Mouse (Mus musculus) embryonic stem cell, embryonic (primary cell): ENCODE measurements around the gene Cenpa.

Source experiments
- CTCF ChIA-PET, 4 experiments: fragments of 300-600 bp in 2 of 4; fragments of 350-600 bp in 2 of 4; sonication (Branson Sonifier 250); formaldehyde crosslinking; loops; one replicate each; lab custom pipeline; 2022; ENCODE audit warnings: inconsistent platforms in 2 of 4; lab: Charles Lee
- POLR2A ChIA-PET, 4 experiments: fragments of 300-600 bp in 2 of 4; fragments of 350-600 bp in 2 of 4; sonication (Branson Sonifier 250); formaldehyde crosslinking; loops; one replicate each; lab custom pipeline; 2022; ENCODE audit warnings: antibody characterized with exemption in 4 of 4, inconsistent platforms in 1 of 4; lab: Charles Lee

Gene Cenpa

DNA sequence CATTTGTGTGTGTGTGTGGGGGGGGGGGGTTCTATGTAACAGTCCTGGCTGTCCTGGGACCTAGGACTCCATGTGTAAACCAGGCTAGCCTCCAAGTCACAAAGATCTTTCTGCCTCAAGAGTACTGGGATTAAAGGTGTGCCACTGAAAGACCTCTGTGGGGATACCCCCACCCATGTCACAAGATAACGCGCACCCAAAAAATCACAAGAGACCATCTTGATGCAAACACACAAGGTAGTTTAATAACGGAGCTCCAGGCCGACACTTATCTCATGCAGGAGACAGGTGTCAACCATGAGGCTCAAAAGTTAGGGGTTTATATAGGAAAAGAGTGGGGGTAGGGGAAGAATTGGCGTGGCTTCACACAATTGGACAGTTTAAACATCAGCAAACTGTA lies 5.8 kb upstream of the Cenpa start:
- ChIA-PET POLR2A (interaction anchor here in 3 of 4 experiments (0.6 to 7.6 kb wide), 17 partner anchors 8 to 388 kb away, joined by 3 to 83 read pairs (median 3); partner anchors contain the start of genes Dpysl5 (in 2 of the 3), Slc35f6 (in 2 of the 3), Atraid (in 1 of the 3) and Cenpa (in 1 of the 3)), CTCF (interaction anchor here in 1 of 4 experiments (0.6 kb wide), 1 partner anchor 476 kb away, joined by 6 read pairs; no protein-coding TSS in a partner anchor)

DNA sequence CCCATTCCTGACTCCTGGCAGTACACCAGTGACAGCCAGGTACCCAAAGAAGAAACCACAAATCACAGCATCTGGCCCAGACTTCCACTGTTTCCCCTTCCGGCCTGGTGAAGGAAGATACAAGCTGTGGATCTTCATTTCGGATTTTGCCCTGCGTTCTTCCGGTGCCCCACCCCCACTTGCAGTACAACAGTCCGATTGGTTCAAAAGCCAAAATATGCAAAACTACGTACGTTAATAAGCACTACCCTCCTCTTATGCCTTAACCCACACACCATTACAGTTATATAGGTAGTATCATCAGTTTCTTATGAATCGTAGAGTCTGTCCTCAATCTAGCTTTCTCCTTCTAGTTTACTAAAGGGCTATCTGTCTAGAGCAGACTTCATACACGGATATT lies 1.2 kb upstream of the Cenpa start:
- POLR2A ChIA-PET: interaction anchor here in 2 of 4 experiments (1.0 to 8.7 kb wide), 7 partner anchors 10 to 383 kb away, joined by 3 to 118 read pairs (median 7); partner anchors contain the start of genes Agbl5 (in 1 of the 2), Atraid (in 1 of the 2), Slc35f6 (in 1 of the 2) and Slc5a6 (in 1 of the 2)

DNA sequence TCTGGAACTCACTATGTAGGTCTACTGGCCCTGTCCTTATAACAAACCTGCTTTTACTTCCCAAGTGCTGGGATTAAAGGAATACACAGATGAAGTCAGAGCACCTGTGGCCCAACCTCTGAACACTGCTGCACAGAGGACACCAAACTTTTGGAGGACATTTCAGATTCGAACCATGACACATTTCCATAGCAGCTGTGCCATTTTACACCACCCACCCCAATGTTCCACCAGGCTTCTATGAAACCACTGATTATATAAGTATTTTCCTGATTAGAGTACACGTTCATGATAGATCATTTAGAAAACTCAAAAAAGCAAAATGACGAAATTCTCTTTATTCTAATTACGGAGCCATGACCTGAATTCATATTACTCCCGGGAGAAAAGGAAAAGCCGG lies 609 bp upstream of the Cenpa start:
- CTCF ChIA-PET: interaction anchor here in 3 of 4 experiments (0.5 to 1.5 kb wide), 3 partner anchors 18 to 189 kb away, joined by 3 read pairs; no protein-coding TSS in a partner anchor
- POLR2A ChIA-PET: interaction anchor here in 3 of 4 experiments (1.0 to 8.7 kb wide), 19 partner anchors 6 to 383 kb away, joined by 3 to 118 read pairs (median 7); partner anchors contain the start of genes Slc35f6 (in 2 of the 3), Agbl5 (in 1 of the 3), Atraid (in 1 of the 3) and Slc5a6 (in 1 of the 3)

More for the DNA sequence above, 1.2 kb upstream of the Cenpa start:
- CTCF ChIA-PET: interaction anchor here in 1 of 4 experiments (1.5 kb wide), 1 partner anchor 189 kb away, joined by 3 read pairs; no protein-coding TSS in a partner anchor

DNA sequence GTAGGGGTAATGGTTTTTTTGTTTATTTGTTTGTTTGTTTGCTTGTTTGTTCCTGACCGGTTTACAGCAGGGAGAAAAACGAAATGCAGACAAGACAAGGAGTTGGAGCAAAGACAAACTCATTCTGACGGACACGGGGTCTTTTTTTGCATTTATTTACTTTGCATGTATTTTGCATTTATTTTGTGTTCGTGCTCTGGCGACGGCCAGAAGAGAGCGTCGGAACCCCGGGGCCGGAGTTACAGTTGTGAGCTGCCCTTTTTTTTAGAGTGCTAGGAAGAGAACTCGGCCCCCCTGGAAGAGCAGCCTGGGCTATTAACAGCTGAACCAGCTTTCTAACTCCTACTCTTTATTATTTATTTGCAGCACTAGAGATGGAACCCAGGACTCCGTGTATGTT lies 638 bp downstream of the Cenpa start:
- POLR2A ChIA-PET: interaction anchor here (0.7 to 8.7 kb wide), 37 partner anchors 8 to 381 kb away, joined by 3 to 118 read pairs (median 4); partner anchors contain the start of genes Slc35f6 (in 2 of the 4), Atraid (in 1 of the 4), Dpysl5 (in 1 of the 4) and Ost4 (in 1 of the 4)
- CTCF ChIA-PET: interaction anchor here in 2 of 4 experiments (0.6 to 1.2 kb wide), 5 partner anchors 11 to 329 kb away, joined by 3 read pairs; no protein-coding TSS in a partner anchor

DNA sequence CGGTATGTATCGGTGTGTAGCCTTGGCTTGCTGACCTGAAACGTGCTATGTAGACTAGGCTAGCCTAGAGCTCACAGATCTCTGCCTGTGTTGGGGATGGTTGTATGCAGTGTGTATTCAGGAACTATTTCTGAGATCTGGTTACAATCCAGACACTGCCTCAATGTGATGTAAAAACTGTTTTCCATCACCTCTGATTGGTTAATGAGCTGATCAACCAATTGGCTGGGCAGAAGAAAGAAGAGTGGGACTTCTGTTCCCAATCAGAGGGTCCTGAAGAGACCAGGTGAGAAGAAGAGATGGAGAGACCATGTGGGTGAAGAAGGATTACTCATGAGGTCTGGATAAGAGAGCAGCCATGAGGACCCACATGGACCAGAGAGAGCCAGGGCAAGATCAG lies 1.1 kb downstream of the Cenpa start:
- POLR2A ChIA-PET: interaction anchor here (0.6 to 8.7 kb wide), 32 partner anchors 8 to 282 kb away, joined by 3 to 118 read pairs (median 4); partner anchors contain the start of genes Dpysl5 (in 2 of the 4), Slc35f6 (in 2 of the 4) and Ost4 (in 1 of the 4)

DNA sequence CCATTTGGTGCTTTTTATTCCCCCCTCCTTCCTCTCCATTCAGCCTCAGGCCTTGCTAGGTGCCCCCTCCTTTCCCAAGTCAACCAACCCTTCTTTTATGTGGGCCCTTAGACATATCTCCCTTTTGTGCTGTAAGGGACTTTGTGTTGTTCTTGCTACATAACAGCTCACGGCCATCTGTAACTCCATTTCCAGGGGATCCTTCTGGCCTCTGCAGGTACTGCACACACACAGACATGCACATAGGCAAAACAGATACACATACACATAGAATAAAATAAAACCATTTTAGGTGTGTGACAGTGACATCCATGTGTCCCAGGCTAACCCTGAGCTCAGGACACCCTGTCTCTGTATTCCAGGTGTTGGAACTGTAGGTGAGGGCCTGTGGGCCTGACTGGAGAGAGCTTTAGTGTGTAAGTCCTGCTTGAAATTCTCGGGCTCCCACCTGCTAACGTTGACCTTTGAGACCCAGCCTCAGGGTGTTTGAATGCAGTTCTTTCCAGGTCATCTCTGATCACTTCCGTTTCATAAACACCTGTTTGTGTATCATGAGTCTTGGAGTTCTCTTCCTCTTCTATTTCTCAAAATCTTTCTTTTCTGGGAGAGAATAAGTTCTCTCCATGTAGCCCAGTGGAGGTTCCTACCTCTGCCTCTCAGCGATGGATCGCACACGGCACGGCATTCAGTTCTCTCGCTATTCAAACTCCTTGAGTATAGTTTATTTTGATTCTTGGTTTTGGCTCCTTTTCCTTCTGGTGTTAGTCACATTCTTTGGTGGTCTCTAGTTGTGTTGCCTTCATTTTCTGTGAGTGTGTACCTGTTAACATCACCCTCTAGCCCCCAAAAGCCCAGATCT lies 2.3 kb downstream of the Cenpa start:
- CTCF ChIA-PET: interaction anchor here in 2 of 4 experiments (0.7 to 1.2 kb wide), 2 partner anchors 18 to 486 kb away, joined by 3 read pairs; no protein-coding TSS in a partner anchor
- POLR2A ChIA-PET: interaction anchor here in 3 of 4 experiments (0.7 to 8.7 kb wide), 17 partner anchors 9 to 201 kb away, joined by 3 to 118 read pairs (median 5); partner anchors contain the start of genes Dpysl5 (in 1 of the 3) and Slc35f6 (in 1 of the 3)

More for the DNA sequence above, 1.1 kb downstream of the Cenpa start:
- CTCF ChIA-PET: interaction anchor here in 1 of 4 experiments (0.6 to 1.2 kb wide), 3 partner anchors 12 to 191 kb away, joined by 3 read pairs; no protein-coding TSS in a partner anchor

DNA sequence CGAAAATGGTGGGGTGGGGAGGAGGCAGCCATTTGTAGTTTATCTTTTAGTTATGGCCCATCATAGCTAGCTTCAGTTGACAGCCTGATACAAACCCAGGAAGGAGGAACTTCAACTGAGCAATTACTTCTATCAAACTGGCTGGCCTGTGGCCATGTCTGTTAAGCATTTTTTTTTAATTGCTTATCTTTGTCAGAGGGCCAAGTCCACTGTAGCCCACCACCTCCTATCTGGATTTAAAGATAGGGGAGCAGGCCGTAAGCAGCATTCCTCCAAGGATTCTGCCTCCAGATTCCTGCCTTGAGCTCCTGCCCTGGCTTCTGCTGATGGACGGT lies 2.9 kb downstream of the Cenpa start:
- ChIA-PET CTCF (no interaction called here), POLR2A (interaction anchor here in 2 of 4 experiments (0.8 to 8.7 kb wide), 7 partner anchors 8 to 43 kb away, joined by 3 to 118 read pairs (median 21); partner anchors contain the start of gene Dpysl5 (in 1 of the 2))

DNA sequence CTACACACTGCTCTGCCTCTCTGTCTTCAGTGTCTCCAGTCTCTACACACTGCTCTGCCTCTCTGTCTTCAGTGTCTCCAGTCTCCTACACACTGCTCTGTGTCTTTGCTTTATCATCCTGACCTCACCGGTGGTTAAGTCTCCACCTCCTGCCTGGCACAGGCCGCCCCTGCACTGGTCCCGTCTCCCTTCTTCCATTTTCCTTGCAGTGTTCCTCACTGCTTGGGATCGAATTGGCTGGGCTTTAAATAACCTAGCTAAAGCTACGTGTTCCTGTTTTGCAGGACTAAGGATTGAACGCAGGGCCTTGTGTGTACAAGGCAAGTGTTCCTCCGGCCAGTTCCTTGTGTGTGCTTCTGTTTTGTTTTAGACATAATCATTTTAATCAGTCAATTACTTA lies 3.5 kb downstream of the Cenpa start:
- POLR2A ChIA-PET: interaction anchor here in 2 of 4 experiments (0.8 to 8.7 kb wide), 6 partner anchors 9 to 40 kb away, joined by 3 to 118 read pairs (median 14); no protein-coding TSS in a partner anchor
- CTCF ChIA-PET: interaction anchor here in 1 of 4 experiments (0.6 kb wide), 1 partner anchor 174 kb away, joined by 6 read pairs; no protein-coding TSS in a partner anchor

DNA sequence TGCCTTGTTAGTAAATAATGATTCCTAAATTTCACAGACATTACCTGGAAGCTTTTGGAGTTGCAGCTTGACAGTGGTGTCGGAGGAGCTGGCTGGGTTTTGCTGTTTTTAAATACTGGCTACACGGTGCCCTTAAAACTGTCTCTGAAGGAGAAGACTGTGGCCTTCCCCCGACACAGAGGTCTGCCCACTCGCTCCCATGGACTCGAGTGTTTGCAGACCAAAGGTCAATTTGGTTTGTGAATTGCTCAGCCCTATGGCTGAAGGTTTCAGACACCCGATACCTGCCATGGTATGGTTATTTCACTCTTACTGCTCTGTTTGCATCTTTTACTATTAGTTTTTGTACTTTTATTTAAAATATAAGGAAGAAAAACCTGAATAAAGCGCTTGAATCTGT lies 7.4 kb downstream of the Cenpa start:
- ChIA-PET POLR2A (interaction anchor here in 2 of 4 experiments (0.6 to 9.0 kb wide), 6 partner anchors 13 to 443 kb away, joined by 3 to 83 read pairs (median 4); partner anchors contain the start of genes Slc35f6 (in 1 of the 2) and Trim54 (in 1 of the 2)), CTCF (interaction anchor here in 2 of 4 experiments (0.7 to 1.7 kb wide), 3 partner anchors 12 to 282 kb away, joined by 3 to 6 read pairs (median 3); no protein-coding TSS in a partner anchor)

DNA sequence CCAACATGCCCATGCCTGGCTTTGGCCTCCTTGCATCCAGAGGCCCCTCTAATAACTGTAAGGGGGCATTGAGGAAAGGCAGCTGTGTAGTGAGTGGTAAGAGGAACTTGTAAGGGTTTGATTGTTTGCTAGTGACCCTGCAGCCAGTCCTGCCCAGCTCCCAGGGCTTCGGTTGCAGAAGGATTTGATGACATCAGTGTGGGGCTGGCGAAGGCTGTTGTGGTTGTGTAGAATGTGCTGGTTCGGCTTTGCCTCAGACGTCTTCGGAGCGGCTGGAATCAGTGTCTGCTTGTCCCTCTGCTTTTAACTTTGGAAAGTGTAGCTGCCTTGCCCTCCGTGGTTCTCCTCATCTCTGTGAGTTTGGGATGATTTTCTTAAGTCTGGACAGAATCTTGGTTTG lies 10.2 kb downstream of the Cenpa start:
- ChIA-PET POLR2A (interaction anchor here (1.0 to 9.0 kb wide), 12 partner anchors 9 to 158 kb away, joined by 3 to 118 read pairs (median 6); partner anchors contain the start of genes Cenpa (in 3 of the 4) and Slc35f6 (in 1 of the 4)), CTCF (interaction anchor here in 3 of 4 experiments (0.6 to 0.8 kb wide), 4 partner anchors 10 to 371 kb away, joined by 3 to 4 read pairs (median 3); partner anchors contain the start of gene Atraid (in 1 of the 3))

DNA sequence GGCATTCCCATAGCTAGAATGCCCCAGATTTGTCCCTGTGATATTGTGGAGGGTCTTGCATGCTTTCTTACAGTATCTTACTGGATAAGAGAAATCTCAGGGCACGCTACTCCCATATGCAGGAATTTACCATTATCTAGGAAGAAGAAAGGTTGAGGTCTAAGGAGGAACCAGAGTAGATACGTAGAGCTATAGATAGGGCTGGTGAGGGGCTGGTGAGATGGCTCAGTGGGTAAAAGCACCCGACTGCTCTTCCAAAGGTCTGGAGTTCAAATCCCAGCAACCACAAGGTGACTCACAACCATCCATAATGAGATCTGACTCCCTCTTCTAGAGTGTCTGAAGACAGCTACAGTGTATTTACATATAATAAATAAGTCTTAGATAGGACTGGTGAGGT lies 11.5 kb downstream of the Cenpa start:
- ChIA-PET CTCF (interaction anchor here in 2 of 4 experiments (0.6 to 1.1 kb wide), 2 partner anchors 57 to 305 kb away, joined by 3 to 4 read pairs; no protein-coding TSS in a partner anchor), POLR2A (interaction anchor here (0.6 to 9.0 kb wide), 10 partner anchors 9 to 455 kb away, joined by 3 to 118 read pairs (median 6); partner anchors contain the start of genes Cenpa (in 2 of the 4) and Slc35f6 (in 1 of the 4))

DNA sequence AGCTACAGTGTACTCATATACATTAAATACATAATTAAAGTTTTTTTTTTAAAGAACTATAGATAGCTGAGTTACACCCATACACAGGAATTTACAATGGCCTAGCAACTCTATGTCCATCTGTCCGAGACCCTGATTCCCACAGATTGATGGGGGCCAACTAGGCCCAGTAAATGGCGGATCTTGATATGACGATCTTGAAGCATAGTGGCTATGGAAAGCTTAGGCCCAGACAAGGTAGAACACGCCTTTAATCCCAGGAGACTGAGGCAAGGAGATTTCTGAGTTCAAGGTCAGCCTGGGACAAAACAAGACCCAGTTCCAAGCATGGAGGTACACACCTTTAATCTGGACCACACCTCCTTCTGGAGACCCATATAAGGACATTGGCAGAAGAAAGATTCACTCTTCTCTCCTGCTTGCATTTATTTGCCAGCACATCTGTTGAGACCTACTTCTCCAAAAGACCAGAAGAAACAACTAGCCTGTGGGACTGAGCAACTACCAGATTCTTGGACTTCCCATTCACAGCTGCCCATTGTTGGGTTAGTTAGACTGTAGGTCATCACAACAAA lies 12.2 kb downstream of the Cenpa start:
- POLR2A ChIA-PET: interaction anchor here in 3 of 4 experiments (0.7 to 9.0 kb wide), 12 partner anchors 9 to 281 kb away, joined by 3 to 118 read pairs (median 5); partner anchors contain the start of genes Cenpa (in 3 of the 3), Preb (in 1 of the 3) and Slc35f6 (in 1 of the 3)
- CTCF ChIA-PET: interaction anchor here in 1 of 4 experiments (1.1 kb wide), 1 partner anchor 304 kb away, joined by 3 read pairs; no protein-coding TSS in a partner anchor

DNA sequence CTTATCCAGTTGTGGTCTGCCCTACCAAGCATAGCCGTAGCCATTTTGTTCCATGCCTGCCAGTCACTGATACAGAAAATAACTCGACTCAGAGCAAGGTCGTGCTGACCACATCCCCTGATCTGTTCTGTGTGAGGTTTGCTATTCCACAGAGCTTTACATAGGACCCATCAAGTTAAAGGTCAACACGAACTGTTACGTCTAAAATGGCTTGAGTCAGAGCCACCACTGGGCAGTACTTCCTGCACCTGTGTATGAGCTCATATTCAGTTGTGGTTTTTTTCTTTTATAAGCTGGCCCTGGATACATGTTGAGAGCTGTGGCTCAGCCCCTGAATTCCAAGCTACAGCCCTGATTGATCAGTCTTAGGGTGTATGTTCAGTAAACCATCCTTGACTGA lies 13.0 kb downstream of the Cenpa start:
- CTCF ChIA-PET: interaction anchor here in 2 of 4 experiments (0.6 to 0.8 kb wide), 2 partner anchors 44 to 95 kb away, joined by 3 read pairs; no protein-coding TSS in a partner anchor
- POLR2A ChIA-PET: interaction anchor here in 3 of 4 experiments (1.0 to 9.0 kb wide), 13 partner anchors 7 to 280 kb away, joined by 3 to 118 read pairs (median 5); partner anchors contain the start of genes Cenpa (in 3 of the 3), Dpysl5 (in 1 of the 3), Preb (in 1 of the 3) and Slc35f6 (in 1 of the 3)

DNA sequence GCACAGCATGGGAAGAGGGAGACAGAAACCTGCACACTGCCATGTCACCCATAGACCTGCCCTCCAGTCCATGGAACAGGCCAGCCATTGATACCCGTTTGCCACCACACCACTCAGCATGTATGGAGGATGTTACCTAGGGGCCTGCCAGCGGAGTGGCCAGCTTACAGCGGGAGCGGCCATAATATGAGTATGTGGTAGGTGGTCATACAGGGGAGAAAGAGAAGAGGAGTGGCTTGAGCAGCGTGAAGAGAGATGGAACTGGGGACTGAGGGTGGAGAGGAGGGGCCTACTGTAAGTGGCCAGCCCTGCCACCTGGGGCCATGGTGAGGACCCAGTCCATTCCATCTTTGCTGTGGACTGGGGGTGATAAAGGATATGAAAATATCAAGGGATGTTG lies 15.4 kb downstream of the Cenpa start:
- ChIA-PET POLR2A (interaction anchor here in 1 of 4 experiments (0.8 to 8.3 kb wide), 5 partner anchors 10 to 268 kb away, joined by 3 to 118 read pairs (median 4); partner anchors contain the start of gene Cenpa), CTCF (no interaction called here)

DNA sequence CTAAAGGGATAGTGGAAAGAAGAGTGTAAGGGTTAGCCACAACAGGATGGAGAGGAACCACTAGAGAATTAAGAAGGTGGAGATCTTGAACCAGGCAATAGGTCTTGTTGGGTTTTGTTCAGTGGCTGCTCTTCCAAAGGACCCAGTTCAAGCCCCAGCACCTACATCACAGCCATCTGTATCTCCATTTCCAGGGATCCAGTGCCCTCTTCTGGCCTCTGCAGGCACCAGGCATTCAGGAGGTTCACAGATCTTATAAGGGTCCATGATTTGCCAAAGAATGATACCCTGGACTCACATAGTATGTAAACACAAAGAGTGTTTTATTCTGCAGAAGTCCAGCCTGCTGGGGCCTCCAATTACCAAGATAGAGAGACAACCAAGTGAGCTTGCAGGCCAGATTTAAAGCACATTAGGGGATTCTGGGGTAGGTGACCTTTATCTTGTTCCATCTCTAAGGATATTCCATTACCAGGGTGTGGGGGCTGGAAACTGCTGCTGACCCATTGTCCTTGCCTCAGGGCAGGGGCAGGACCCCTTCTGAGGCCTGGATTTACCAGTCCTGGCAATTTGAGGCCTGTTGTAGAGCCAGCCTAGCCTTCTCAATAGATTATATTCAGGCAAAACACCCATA lies 16.5 kb downstream of the Cenpa start:
- CTCF ChIA-PET: interaction anchor here in 1 of 4 experiments (1.5 to 1.6 kb wide), 2 partner anchors 36 to 292 kb away, joined by 3 to 4 read pairs; partner anchors contain the start of gene Slc35f6

DNA sequence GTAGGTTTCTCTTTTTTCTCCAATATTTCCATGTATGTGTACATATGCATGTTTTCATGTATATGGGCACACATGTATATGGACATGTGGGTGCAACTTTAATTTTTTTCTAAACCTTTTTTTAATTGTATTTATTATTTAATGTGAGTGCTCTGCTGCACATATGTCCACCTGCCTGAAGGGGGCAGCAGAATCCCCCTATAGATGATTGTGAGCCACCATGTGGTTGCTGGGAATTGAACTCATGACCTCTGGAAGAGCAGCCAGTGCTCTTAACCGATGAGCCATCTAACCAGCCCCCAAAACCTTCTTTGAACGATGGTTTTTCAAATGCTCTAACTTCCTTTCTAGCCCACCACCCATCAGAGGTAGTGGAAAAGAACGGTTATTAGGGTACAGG lies 17.4 kb downstream of the Cenpa start:
- ChIA-PET POLR2A (interaction anchor here in 1 of 4 experiments (1.6 to 2.1 kb wide), 2 partner anchors 17 to 30 kb away, joined by 4 to 7 read pairs; partner anchors contain the start of gene Cenpa), CTCF (interaction anchor here in 2 of 4 experiments (0.6 to 1.6 kb wide), 3 partner anchors 37 to 293 kb away, joined by 3 to 6 read pairs (median 4); partner anchors contain the start of gene Slc35f6 (in 1 of the 2))

More for the DNA sequence above, 16.5 kb downstream of the Cenpa start:
- POLR2A ChIA-PET: interaction anchor here in 1 of 4 experiments (1.6 to 8.3 kb wide), 3 partner anchors 16 to 31 kb away, joined by 4 to 118 read pairs (median 7); partner anchors contain the start of gene Cenpa
